Mouse (Mus musculus) heart, postnatal 4 days (tissue): ENCODE data around the gene Mypop. TPM values are rescaled to one million over a fixed set of nuclear protein-coding genes. Genes with fewer than 3 reads are reported as not detected.

Experiments used
- DNase-seq: peaks from one replicate; pipeline ENCODE4 v3.0.0; 2021
- total RNA-seq, 2 experiments: library from RNA; stranded (reverse); gene quantifications; 2 replicates each; pipeline ENCODE4 v1.2.3; 2021

Mypop gene
- total RNA-seq, 2 experiments from 2014 or later: 1.4 to 1.5 TPM

DNA sequence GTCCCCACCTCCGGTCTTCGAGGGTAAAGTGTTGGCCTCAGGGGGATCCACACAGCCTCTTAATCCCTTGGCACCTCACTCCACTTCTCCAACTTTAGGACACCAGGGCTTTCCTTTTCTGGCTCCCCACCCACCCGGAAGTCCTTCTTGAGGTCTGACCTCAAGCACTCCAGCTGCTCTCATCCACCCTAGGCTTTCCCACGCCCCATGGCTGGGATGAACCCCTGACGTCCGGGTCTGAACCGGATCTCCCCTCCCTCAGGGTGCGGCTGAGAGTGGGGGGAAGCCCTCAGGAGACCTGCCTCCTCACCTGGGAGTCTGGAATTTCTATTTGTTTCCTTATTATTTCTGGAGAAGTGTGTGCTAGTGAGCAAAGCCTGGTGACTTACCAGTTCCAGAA, 30.0 kb downstream of the Mypop start:
- no peak for DNase-seq

DNA sequence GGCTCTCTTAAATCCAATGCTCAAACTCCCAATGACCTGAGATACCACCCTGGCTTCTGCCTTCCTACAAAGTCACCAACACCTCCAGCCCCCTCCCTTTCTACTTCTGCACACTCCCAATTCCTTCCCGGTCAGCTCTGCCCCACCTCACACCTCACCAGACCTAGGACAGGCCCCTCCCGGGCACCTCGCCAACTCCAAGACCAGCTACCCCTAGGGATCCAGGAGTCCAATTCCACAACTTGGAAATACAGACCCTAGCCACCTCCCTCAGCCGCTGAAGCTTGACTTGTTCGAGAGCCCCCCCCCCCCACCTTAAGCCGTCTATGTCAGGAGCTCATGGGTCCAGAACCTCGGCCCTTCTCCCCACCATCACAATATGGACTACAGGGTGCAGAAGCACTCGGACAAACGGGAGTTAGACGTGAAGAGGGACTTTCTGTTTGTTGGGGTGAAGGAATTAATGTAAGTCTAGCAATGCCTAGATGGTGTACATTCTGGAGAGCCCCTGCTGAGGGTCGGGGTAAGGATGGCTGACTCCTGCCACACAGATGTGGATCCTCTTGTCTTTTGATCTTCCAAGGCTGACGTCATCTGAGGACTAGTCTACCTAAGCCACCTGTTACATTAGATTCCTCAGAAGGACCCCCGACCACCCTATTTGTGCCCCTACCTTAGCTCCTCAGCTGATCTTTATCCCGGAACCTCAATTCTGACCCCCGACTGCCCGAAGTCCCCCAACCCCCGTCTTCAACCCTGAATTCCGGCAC, 31.3 kb downstream of the Mypop start:
- DNase-seq: peak; percentile 17

GRCm38 (mm10) chr7:19023357-19023814, 32.3 kb downstream of the Mypop start, which contains the start of gene Foxa3:
Gene Foxa3 (minus strand): TSS chr7:19023538.
- peak; percentile 58 for DNase-seq

DNA sequence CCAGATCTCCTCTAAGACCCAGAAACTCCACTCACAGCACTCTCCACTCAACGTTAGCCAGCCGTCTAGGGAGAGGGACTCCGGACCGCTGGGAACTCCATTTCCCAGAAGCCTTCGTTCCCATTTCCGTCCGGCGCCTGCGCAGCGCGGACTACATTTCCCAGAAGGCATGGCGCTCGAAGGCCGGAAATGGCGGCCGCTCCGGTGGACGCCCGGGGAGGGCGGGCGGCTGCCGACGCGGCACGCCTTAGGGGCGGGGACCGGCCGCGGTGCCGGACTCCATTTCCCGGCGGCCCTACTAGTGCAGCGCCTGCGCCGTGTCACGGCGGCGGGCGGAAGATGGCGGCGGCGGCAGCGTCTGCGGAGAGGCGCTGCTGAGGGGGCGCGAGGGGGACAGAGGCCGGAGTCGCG, 33.1 kb downstream of the Mypop start, which contains the start of gene Sympk:
Gene Sympk, plus strand, starts transcription at position 282 of the 411 bp plus-strand sequence.
- peak; percentile 97 for DNase-seq

GRCm38 (mm10) chr7:19024581-19025255, 33.7 kb downstream of the Mypop start:
- DNase-seq: no peak

- no peak for DNase-seq
These were observed 37.0 kb downstream of the Mypop start for GRCm38 (mm10) chr7:19028067-19028466.

DNA sequence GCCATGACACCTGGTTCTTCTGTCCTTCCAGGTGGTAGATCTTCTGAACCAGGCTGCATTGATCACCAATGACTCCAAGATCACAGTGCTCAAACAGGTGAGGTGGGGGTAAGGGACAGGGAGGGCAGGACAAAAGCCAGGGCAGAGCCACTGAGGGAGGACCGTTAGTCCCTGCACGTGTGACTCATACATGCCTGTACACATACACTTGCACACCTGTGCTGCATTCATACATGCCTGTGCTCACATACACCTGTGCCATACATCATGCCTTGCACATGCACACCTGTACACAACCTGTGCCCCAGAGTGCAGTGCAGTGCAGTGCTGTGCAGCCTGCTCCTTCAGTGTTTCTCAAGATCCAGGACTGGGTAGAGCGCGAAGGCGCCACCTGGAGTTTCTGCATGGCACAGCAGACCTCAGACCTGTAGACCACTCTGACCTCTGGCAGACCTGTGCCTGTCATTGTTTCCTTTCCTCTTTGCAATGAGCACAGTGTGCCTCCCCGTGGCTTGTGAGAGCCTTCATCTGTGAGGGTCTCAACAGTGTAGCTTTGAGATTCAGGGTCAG, 38.1 kb downstream of the Mypop start:
- DNase-seq: peak; percentile 71

DNA sequence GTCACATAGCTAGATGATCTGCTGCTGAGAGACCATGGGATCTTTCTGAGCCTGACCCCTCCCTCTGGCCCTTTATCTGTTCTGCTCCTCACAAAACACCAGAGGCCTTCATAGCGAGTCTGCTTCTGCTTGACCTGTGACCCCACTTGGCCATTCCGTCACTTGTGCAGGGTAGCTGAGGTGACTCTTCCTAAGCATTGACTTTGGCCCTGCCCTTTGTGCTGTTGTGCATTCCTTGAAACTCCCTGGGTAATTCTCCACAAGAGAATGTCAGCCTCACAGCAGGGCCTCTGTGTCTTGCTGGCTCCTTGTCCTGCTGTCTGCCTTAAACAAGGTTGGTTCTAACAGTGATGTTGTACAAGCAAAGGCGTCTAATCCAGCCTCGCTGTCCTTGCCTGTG, 40.6 kb downstream of the Mypop start:
- DNase-seq: no peak

DNA sequence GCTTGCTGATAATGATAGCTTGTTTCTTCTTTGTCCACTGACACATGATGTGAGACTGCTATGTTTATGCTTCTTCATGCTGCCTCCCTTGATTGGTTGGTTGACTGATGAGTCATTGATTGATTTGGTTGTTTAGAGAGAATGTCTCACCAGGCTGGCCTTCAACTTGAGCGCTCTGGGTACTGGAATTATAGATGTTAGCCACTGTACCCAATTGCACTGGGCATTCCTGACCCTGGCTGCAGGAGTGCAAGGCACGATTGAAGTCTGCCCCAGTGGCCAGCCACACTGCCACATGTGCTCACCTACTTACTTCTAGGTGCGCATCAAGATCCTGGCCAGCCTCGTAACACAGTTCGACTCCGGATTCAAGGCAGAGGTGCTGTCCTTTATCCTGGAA, 53.6 kb downstream of the Mypop start:
- no peak for DNase-seq

- no peak for DNase-seq
These were observed 55.4 kb downstream of the Mypop start for GRCm38 (mm10) chr7:19046286-19047069.

GRCm38 (mm10) chr7:19048006-19048527, 57.0 kb downstream of the Mypop start:
- no peak for DNase-seq

DNA sequence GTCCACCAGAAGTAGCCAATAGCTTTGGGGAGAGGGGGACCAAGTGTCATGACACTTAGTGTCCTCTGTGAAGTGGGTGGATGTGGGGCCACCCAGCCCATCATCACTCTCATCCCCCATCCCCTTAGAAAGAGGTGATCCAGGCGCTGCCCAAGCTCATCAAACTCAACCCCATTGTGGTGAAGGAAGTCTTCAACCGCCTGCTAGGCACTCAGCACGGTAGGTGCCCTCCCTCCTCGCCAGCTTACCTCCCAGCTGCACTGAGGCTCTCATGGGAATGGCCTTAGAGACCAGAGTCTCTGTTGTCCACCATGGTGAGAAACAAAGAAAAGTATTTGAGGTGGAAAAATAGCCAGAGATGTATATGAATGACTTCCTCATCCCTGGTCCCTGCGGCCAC, 58.2 kb downstream of the Mypop start:
- no peak for DNase-seq

DNA sequence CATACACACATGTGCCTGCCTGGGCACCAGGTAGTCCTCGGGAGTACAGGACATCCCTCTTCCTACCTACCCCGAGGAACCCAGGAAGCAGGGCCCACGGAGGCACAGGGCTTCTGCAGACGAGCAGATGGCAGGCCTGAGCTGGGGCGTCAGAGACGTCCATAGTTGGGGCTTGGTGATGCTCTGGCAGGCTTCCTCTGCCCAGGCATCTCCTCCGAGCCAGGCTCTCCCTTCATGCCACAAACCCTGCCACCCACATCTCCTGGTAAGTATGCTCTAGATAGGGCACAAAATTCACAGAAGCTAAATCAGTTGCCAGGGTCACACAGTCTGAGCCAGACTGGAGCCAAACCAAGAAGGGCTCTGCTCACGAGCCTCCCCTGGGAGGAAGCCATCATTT, 59.1 kb downstream of the Mypop start:
- no peak for DNase-seq

- no peak for DNase-seq
These were observed 60.1 kb downstream of the Mypop start for GRCm38 (mm10) chr7:19051161-19051560.

Other genes with a start within 250 kb of the Mypop start
- gene Psg19, start 192.7 kb upstream of the Mypop start, total RNA-seq: not detected
- not detected for gene Psg17, start 169.6 kb upstream of the Mypop start, total RNA-seq
- 1 to 10 TPM; 2.8 to 3.5 TPM for gene Mill2, start 151.3 kb upstream of the Mypop start, total RNA-seq
- 1 to 10 TPM; 1.1 to 2.0 TPM for gene Pglyrp1, start 119.9 kb upstream of the Mypop start, total RNA-seq
- 10 to 100 TPM; 11.9 to 14.9 TPM for gene Ccdc61, start 80.8 kb upstream of the Mypop start, total RNA-seq
- gene Nova2, start 65.4 kb upstream of the Mypop start, total RNA-seq: 1 to 10 TPM; 8.6 to 9.1 TPM
- gene Nanos2, start 3.8 kb upstream of the Mypop start, total RNA-seq: under 1 TPM in 1 of 2 experiments, not detected in 1; 0.23 TPM
- 10 to 100 TPM; 27.3 to 32.3 TPM for gene Irf2bp1, start 12.8 kb downstream of the Mypop start, total RNA-seq
- not detected for gene Foxa3, start 32.3 kb downstream of the Mypop start, total RNA-seq
- 10 to 100 TPM; 57.3 to 62.5 TPM for gene Sympk, start 33.1 kb downstream of the Mypop start, total RNA-seq
- not detected for gene Rsph6a, start 63.4 kb downstream of the Mypop start, total RNA-seq
- gene Dmwd, start 85.0 kb downstream of the Mypop start, total RNA-seq: 10 to 100 TPM; 60.3 to 62.9 TPM
- gene Dmpk, start 92.6 kb downstream of the Mypop start, total RNA-seq: 100 to 1,000 TPM; 188 to 201 TPM
- gene Six5, start 103.3 kb downstream of the Mypop start, total RNA-seq: 10 to 100 TPM; 10.3 to 10.4 TPM
- under 1 TPM; 0.33 to 0.56 TPM for gene Gm4969, start 127.1 kb downstream of the Mypop start, total RNA-seq
- gene Fbxo46, start 128.6 kb downstream of the Mypop start, total RNA-seq: 1 to 10 TPM; 5.5 to 7.2 TPM
- gene Qpctl, start 158.0 kb downstream of the Mypop start, total RNA-seq: 1 to 10 TPM; 6.9 to 7.7 TPM
- 10 to 100 TPM; 95.2 to 99.9 TPM for gene Snrpd2, start 158.5 kb downstream of the Mypop start, total RNA-seq
- 1 to 10 TPM; 1.3 TPM for gene Gipr, start 174.9 kb downstream of the Mypop start, total RNA-seq
- 10 to 100 TPM; 70.6 to 77.3 TPM for gene Eml2, start 185.2 kb downstream of the Mypop start, total RNA-seq
- gene Gpr4, start 221.3 kb downstream of the Mypop start, total RNA-seq: 1 to 10 TPM; 6.7 to 8.1 TPM
- 10 to 100 TPM; 54.7 to 60.0 TPM for gene Opa3, start 237.1 kb downstream of the Mypop start, total RNA-seq